Mouse (Mus musculus) ES-E14 (cell line): ENCODE data around the gene Gosr1. TPM values are rescaled to one million over a fixed set of nuclear protein-coding genes. Genes with fewer than 3 reads are reported as not detected.

Experiments
- DNase-seq: peaks from one replicate; pipeline ENCODE4 v3.0.0-alpha.2; 2013; ENCODE audit warnings: low read depth, low spot score
- H3K27ac ChIP-seq: 2 replicates; pipeline ENCODE4 v1.5.1; 2012; ENCODE audit warnings: low read depth, mild to moderate bottlenecking, low read length, moderate library complexity, mixed read lengths; ENCODE audit not compliant: poor library complexity, insufficient read depth, severe bottlenecking
- H3K36me3 ChIP-seq: 2 replicates; pipeline ENCODE4 v1.6.1; 2012; ENCODE audit warnings: mild to moderate bottlenecking, low read length, moderate library complexity, mixed read lengths; ENCODE audit not compliant: control insufficient read depth, poor library complexity, insufficient read depth, severe bottlenecking
- H3K4me1 ChIP-seq, 2 experiments: fragments of 150-350 bp in 1 of 2; sonication (generic) in 1 of 2; 2 replicates each; pipeline ENCODE4 v1.6.1; 2012; ENCODE audit warnings: low read length in 2 of 2, mild to moderate bottlenecking in 1 of 2, mixed read lengths in 1 of 2; ENCODE audit not compliant: control insufficient read depth in 2 of 2, insufficient read depth in 2 of 2, poor library complexity in 1 of 2
- H3K4me3 ChIP-seq, 2 experiments: fragments of 150-350 bp in 1 of 2; sonication (generic) in 1 of 2; 2 replicates each; pipeline ENCODE4 v1.5.1; 2012; ENCODE audit warnings: low read length in 2 of 2, low read depth in 1 of 2, mild to moderate bottlenecking in 1 of 2, mixed read lengths in 1 of 2; ENCODE audit not compliant: insufficient read depth in 1 of 2, poor library complexity in 1 of 2, severe bottlenecking in 1 of 2
- H3K9ac ChIP-seq: 2 replicates; pipeline ENCODE4 v1.6.1; 2012; ENCODE audit warnings: low read depth, mild to moderate bottlenecking, low read length, mixed read lengths; ENCODE audit not compliant: poor library complexity, insufficient read depth, severe bottlenecking
- H3K9me3 ChIP-seq: fragments of 150-350 bp; sonication (generic); 2 replicates; pipeline ENCODE4 v1.6.1; 2012; ENCODE audit warnings: low read depth, mild to moderate bottlenecking, low read length; ENCODE audit not compliant: control insufficient read depth, insufficient read depth
- CHD2 ChIP-seq: IDR thresholded peaks from 2 replicates; pipeline ENCODE4 v1.6.1; 2014; ENCODE audit warnings: mild to moderate bottlenecking, low read depth, low read length, inconsistent platforms
- HCFC1 ChIP-seq: IDR thresholded peaks from 2 replicates; pipeline ENCODE4 v1.6.1; 2012; ENCODE audit warnings: low read length, inconsistent platforms, borderline replicate concordance; ENCODE audit not compliant: insufficient read depth
- MAFK ChIP-seq: IDR thresholded peaks from 2 replicates; pipeline ENCODE4 v1.6.1; 2014; ENCODE audit warnings: mild to moderate bottlenecking, low read depth, low read length, inconsistent platforms; ENCODE audit not compliant: insufficient read depth
- ZC3H11A ChIP-seq: IDR thresholded peaks from 2 replicates; pipeline ENCODE4 v1.6.1; 2012; ENCODE audit warnings: low read depth, mild to moderate bottlenecking, inconsistent platforms, low read length, borderline replicate concordance
- ZNF384 ChIP-seq: IDR thresholded peaks from 2 replicates; pipeline ENCODE4 v1.6.1; 2012; ENCODE audit warnings: low read depth, low read length, inconsistent platforms
- in situ Hi-C, 2 experiments: fragments of 600-800 bp; cut with MboI; formaldehyde crosslinking; loops; one replicate each; pipeline ENCODE4 v1.15.1; 2025; ENCODE audit warnings: low sequenced_read_pairs in 2 of 2, inconsistent platforms in 1 of 2; ENCODE audit not compliant: unreplicated experiment in 2 of 2
- total RNA-seq: library from RNA; depleted of rRNA; stranded (reverse); fragments of 300-350 nt; gene quantifications from 2 replicates; pipeline ENCODE4 v1.2.3, GENCODE M21; 2012

Gene Gosr1
- total RNA-seq, 1 experiment, result 18.3 TPM

DNA sequence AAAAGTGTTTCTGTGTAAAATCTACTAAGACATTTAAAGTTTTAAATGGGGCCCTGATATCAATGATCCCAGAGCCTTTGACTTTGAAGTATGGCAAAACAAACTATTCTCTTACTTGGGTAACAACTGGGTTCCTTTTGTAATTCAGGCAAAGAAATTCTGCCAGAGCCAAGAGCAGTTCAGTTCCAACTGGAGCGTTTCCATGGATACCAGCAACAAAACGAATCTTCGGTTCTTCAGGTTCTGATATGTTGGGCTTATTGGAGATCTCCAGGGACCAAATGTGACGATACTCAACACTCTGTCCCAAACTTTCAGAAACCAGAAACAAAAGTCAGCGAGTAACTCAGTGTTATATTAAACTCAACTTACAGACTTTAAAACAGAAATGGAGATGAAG is 31.9 kb upstream of the Gosr1 start:
- no peak overlapping the region for H3K9ac ChIP-seq
- in situ Hi-C loops, result no loop called here
- no peaks in the 10 kb centered on the region for H3K9me3 ChIP-seq
- no peaks in the 10 kb centered on the region for H3K4me1 ChIP-seq
- no peak overlapping the region for H3K27ac ChIP-seq
- no peak for DNase-seq
- no peaks in the 10 kb centered on the region for H3K36me3 ChIP-seq
- H3K4me3 ChIP-seq, result no peak overlapping the region
- TF ChIP-seq ZC3H11A (no peak), MAFK (no peak), HCFC1 (no peak)

DNA sequence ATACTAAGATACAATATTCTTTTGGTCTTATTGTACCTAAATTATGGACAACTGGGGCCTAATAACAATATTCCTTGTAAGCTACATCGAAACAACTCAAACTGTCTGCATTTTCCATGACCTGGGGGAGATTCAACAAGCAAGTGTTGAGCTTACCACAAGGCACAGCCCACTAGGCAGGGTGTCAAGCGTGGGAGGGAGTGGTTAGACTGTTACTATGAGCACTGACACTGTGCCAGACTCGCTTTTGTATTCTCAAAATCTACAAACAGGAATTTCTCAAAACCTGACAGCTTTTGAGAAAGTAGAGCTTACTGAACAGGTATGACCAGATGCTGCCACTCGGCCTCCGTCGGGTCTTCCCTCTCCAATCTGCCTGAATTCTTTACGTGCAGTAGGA is 28.0 kb upstream of the Gosr1 start:
- H3K27ac ChIP-seq, result no peak overlapping the region
- TF ChIP-seq MAFK, result no peak
- no peak for TF ChIP-seq ZC3H11A
- TF ChIP-seq ZNF384, result no peak
- no peak for TF ChIP-seq HCFC1
- no peak for TF ChIP-seq CHD2
- H3K9ac ChIP-seq, result no peak overlapping the region
- DNase-seq, result no peak
- no peaks in the 10 kb centered on the region for H3K9me3 ChIP-seq
- H3K4me3 ChIP-seq, result no peak overlapping the region
- no peaks in the 10 kb centered on the region for H3K36me3 ChIP-seq
- in situ Hi-C loops, result no loop called here
- H3K4me1 ChIP-seq, result no peaks in the 10 kb centered on the region

GRCm38 (mm10) chr11:76789252-76789651 is 25.9 kb upstream of the Gosr1 start:
- no peaks in the 10 kb centered on the region for H3K36me3 ChIP-seq

DNA sequence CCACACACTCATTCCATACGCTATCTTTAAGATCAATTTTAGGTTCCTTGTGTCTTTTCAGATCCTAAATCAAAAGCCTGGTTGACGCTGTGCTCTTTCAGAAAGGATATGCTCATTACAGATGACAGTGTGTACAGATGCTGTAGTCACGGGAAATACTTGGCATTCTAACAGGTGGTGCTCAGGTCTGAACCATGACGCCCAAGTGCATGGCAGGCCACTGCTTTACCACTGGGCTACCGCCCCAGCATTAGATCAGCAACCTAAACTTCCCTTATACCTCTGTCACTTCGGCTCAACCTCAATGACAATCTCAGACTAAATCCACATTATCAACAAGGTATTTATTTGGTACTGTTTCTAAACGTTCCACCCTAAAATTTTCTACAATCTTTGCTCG is 12.2 kb upstream of the Gosr1 start:
- H3K9ac ChIP-seq, result no peak overlapping the region
- no peak overlapping the region for H3K27ac ChIP-seq
- in situ Hi-C loops, result no loop called here
- peaks cover 0 to 2% of the 10 kb centered on the region in 2 experiments; a peak in 1 of 4 replicates for H3K4me1 ChIP-seq
- no peaks in the 10 kb centered on the region for H3K9me3 ChIP-seq
- TF ChIP-seq CHD2 (no peak), ZC3H11A (no peak), HCFC1 (no peak), ZNF384 (no peak), MAFK (no peak)
- no peak for DNase-seq
- no peak overlapping the region for H3K4me3 ChIP-seq
- no peaks in the 10 kb centered on the region for H3K36me3 ChIP-seq

More at GRCm38 (mm10) chr11:76789252-76789651, 25.9 kb upstream of the Gosr1 start:
- in situ Hi-C loops, result no loop called here
- peak; percentile 63 for DNase-seq
- H3K9ac ChIP-seq, result no peak overlapping the region
- no peaks in the 10 kb centered on the region for H3K4me1 ChIP-seq
- H3K27ac ChIP-seq, result no peak overlapping the region
- H3K9me3 ChIP-seq, result no peaks in the 10 kb centered on the region
- no peak overlapping the region for H3K4me3 ChIP-seq
- no peak for TF ChIP-seq ZNF384
- TF ChIP-seq ZC3H11A, result no peak
- no peak for TF ChIP-seq MAFK
- TF ChIP-seq CHD2, result no peak
- TF ChIP-seq HCFC1, result no peak

GRCm38 (mm10) chr11:76773811-76774210 is 10.4 kb upstream of the Gosr1 start:
- no peak overlapping the region for H3K9ac ChIP-seq
- H3K27ac ChIP-seq, result no peak overlapping the region
- H3K4me3 ChIP-seq, result no peak overlapping the region
- in situ Hi-C loops, result no loop called here
- no peak for DNase-seq
- H3K4me1 ChIP-seq, result no peaks in the 10 kb centered on the region
- TF ChIP-seq HCFC1, result no peak
- no peak for TF ChIP-seq ZNF384
- TF ChIP-seq ZC3H11A, result no peak
- TF ChIP-seq MAFK, result no peak
- TF ChIP-seq CHD2, result no peak
- H3K36me3 ChIP-seq, result no peaks in the 10 kb centered on the region
- H3K9me3 ChIP-seq, result no peaks in the 10 kb centered on the region
